Mouse (Mus musculus): Measurements from ENCODE around the gene Aldh1b1. TPM values are rescaled to one million over a fixed set of nuclear protein-coding genes. Genes with fewer than 3 reads are reported as not detected.

Gene Aldh1b1
- 9.0 TPM for polyA plus RNA-seq (2017; shearing (Covaris generic))

GRCm38 (mm10) chr4:45798964-45799363 lies at the start of gene Aldh1b1:
Gene Aldh1b1, plus strand, starts transcription at chr4:45799022.

GRCm38 (mm10) chr4:45826275-45827040 lies 27.6 kb downstream of the Aldh1b1 start, which contains the start of gene Igfbpl1:
Gene Igfbpl1, minus strand, starts transcription at chr4:45826923.

GRCm38 (mm10) chr4:45848109-45848824 lies 49.4 kb downstream of the Aldh1b1 start, which contains the start of gene Stra6l:
Gene Stra6l, plus strand, starts transcription at chr4:45848664.

Other genes starting within 250 kb of the Aldh1b1 start
- gene Igfbpl1, start 27.9 kb downstream of the Aldh1b1 start, polyA plus RNA-seq (2017; shearing (Covaris generic)) = not detected
- gene Stra6l, start 49.6 kb downstream of the Aldh1b1 start, polyA plus RNA-seq (2017; shearing (Covaris generic)) = not detected
- 0.16 TPM for gene Ccdc180, start 91.3 kb downstream of the Aldh1b1 start, polyA plus RNA-seq (2017; shearing (Covaris generic))
- 14.8 TPM for gene Tdrd7, start 166.3 kb downstream of the Aldh1b1 start, polyA plus RNA-seq (2017; shearing (Covaris generic))
- gene Tmod1, start 239.9 kb downstream of the Aldh1b1 start, polyA plus RNA-seq (2017; shearing (Covaris generic)) = 2.2 TPM

Measured in inflammation-experienced regulatory T-cells, adult 16 weeks (primary cell).